Mouse (Mus musculus): ENCODE measurements around the gene Usp1. TPM values are rescaled to one million over a fixed set of nuclear protein-coding genes. Genes with fewer than 3 reads are reported as not detected.

Usp1 gene
- total and polyA plus RNA-seq, 3 experiments, result 4.1 to 17.1 (median 15.4) TPM

DNA sequence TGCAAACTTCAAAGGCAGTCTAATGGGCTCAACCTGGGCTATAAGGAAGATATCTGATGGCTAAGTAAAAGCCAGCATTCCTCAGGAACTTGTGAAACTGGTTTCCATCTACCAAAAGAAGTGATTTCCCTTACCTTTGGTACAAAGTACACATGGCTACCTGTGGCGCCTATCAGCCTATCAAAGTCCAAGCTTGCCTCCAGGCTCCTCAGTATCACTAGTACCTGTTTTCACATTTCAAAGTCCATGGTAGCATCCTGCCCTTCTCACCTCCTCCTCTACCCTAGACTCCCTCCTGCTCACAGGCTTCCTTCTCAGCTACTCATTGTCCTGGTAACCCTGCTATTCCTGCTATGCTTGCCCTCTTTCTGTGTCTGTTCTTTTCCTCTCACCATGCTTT, 5.4 kb upstream of the Usp1 start:
- WGBS, result 85% methylated on average over 1 of the region's 1 CpGs
- Histone ChIP-seq H3K4me3 (no peak overlapping the region), H3K4me1 (ENCODE audit: control insufficient read depth, insufficient read depth, low read length) (peaks cover 3% of the 10 kb centered on the region), H3K79me2 (replicated peaks; ENCODE audit: control insufficient read depth, insufficient read depth, low read length) (no peaks in the 10 kb centered on the region), H3K27ac (no peak overlapping the region), H3K36me3 (ENCODE audit: control insufficient read depth, insufficient read depth, low read length) (no peaks in the 10 kb centered on the region), H3K9ac (ENCODE audit: low read depth, low read length) (no peak overlapping the region), H3K27me3 (ENCODE audit: control insufficient read depth, insufficient read depth, low read length) (no peaks in the 10 kb centered on the region)
- intact Hi-C loops (cut with DNase I), result no loop called here
- TF ChIP-seq POLR2A (IDR thresholded peaks at IDR 0.05; ENCODE audit: insufficient read depth, low read depth, low read length) (no peak), CTCF (IDR thresholded peaks at IDR 0.05) (no peak), EP300 (IDR thresholded peaks at IDR 0.05; ENCODE audit: insufficient read depth, low read depth, low read length) (no peak)
- DNase-seq, result no peak

DNA sequence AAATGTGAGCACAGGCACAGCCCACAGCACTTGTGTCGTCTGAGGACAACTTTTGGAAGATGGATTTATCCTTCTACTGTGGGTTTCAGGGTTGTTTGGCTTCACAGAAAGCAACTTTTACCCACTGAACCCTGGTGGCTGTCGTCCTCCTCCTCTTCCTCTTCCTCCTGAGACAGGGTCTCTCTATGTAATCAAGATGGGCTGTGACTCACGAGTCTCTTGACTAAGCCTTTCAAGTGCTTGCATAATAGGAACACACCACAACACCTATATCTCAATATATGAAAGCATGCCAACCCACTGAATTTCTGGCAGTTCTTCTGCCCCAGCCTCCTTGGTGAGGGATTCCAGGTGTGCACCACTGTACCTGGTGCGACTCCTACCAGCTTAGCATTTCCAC, 2.7 kb upstream of the Usp1 start:
- 79% methylated on average over 4 of the region's 4 CpGs for WGBS
- Histone ChIP-seq H3K27me3 (ENCODE audit: control insufficient read depth, insufficient read depth, low read length) (no peaks in the 10 kb centered on the region), H3K9ac (ENCODE audit: low read depth, low read length) (no peak overlapping the region), H3K4me3 (no peak overlapping the region), H3K79me2 (replicated peaks; ENCODE audit: control insufficient read depth, insufficient read depth, low read length) (no peaks in the 10 kb centered on the region; the same call in 1 of the 2 replicates), H3K27ac (no peak overlapping the region), H3K36me3 (ENCODE audit: control insufficient read depth, insufficient read depth, low read length) (no peaks in the 10 kb centered on the region; the same call in 1 of the 2 replicates), H3K4me1 (ENCODE audit: control insufficient read depth, insufficient read depth, low read length) (peaks cover 4% of the 10 kb centered on the region)
- TF ChIP-seq POLR2A (IDR thresholded peaks at IDR 0.05; ENCODE audit: insufficient read depth, low read depth, low read length), result no peak
- TF ChIP-seq EP300 (IDR thresholded peaks at IDR 0.05; ENCODE audit: insufficient read depth, low read depth, low read length), result no peak
- no peak for TF ChIP-seq CTCF (IDR thresholded peaks at IDR 0.05)
- intact Hi-C loops (cut with DNase I), result loop anchor here (5.0 to 10.0 kb wide), 2 partner anchors 201 to 1136 kb away; partner anchors contain the start of gene Dock7
- DNase-seq, result no peak

GRCm38 (mm10) chr4:98922061-98922642, 1.5 kb upstream of the Usp1 start:
- Histone ChIP-seq H3K4me1 (ENCODE audit: control insufficient read depth, insufficient read depth, low read length) (peaks cover 4% of the 10 kb centered on the region), H3K9ac (ENCODE audit: low read depth, low read length) (peak overlapping the region; percentile 79), H3K79me2 (replicated peaks; ENCODE audit: control insufficient read depth, insufficient read depth, low read length) (no peaks in the 10 kb centered on the region; the same call in 1 of the 2 replicates), H3K27me3 (ENCODE audit: control insufficient read depth, insufficient read depth, low read length) (no peaks in the 10 kb centered on the region), H3K4me3 (peak overlapping the region; percentile 86), H3K27ac (peak overlapping the region; percentile 99), H3K36me3 (ENCODE audit: control insufficient read depth, insufficient read depth, low read length) (no peaks in the 10 kb centered on the region; the same call in 1 of the 2 replicates)
- TF ChIP-seq EP300 (IDR thresholded peaks at IDR 0.05; ENCODE audit: insufficient read depth, low read depth, low read length) (no peak), POLR2A (IDR thresholded peaks at IDR 0.05; ENCODE audit: insufficient read depth, low read depth, low read length) (no peak), CTCF (IDR thresholded peaks at IDR 0.05) (no peak)
- 4% methylated on average over 18 of the region's 18 CpGs for WGBS
- intact Hi-C loops (cut with DNase I), result loop anchor here (2.0 to 10.0 kb wide), 3 partner anchors 200 to 1137 kb away; partner anchors contain the start of gene Dock7
- DNase-seq, result peak; percentile 14 to 22

GRCm38 (mm10) chr4:98922643-98923567, 705 bp upstream of the Usp1 start:
- Histone ChIP-seq H3K79me2 (replicated peaks; ENCODE audit: control insufficient read depth, insufficient read depth, low read length) (no peaks in the 10 kb centered on the region; the same call in 1 of the 2 replicates), H3K27me3 (ENCODE audit: control insufficient read depth, insufficient read depth, low read length) (no peaks in the 10 kb centered on the region), H3K4me1 (ENCODE audit: control insufficient read depth, insufficient read depth, low read length) (peaks cover 4% of the 10 kb centered on the region), H3K27ac (peak overlapping the region; percentile 99), H3K4me3 (peak overlapping the region; percentile 86), H3K9ac (ENCODE audit: low read depth, low read length) (peak overlapping the region; percentile 79), H3K36me3 (ENCODE audit: control insufficient read depth, insufficient read depth, low read length) (no peaks in the 10 kb centered on the region; the same call in 1 of the 2 replicates)
- under 1% methylated on average over 53 of the region's 53 CpGs for WGBS
- intact Hi-C loops (cut with DNase I), result loop anchor here (2.0 to 10.0 kb wide), 3 partner anchors 199 to 1138 kb away; partner anchors contain the start of gene Dock7
- no peak for TF ChIP-seq CTCF (IDR thresholded peaks at IDR 0.05)
- 0 out of 2 replicates have a peak, but pooled peaks have one; percentile 43 for TF ChIP-seq EP300 (IDR thresholded peaks at IDR 0.05; ENCODE audit: insufficient read depth, low read depth, low read length)
- peak; percentile 86 for TF ChIP-seq POLR2A (IDR thresholded peaks at IDR 0.05; ENCODE audit: insufficient read depth, low read depth, low read length)
- DNase-seq, result peak; percentile 91 to 98

GRCm38 (mm10) chr4:98924071-98924905, 678 bp downstream of the Usp1 start:
- TF ChIP-seq POLR2A (IDR thresholded peaks at IDR 0.05; ENCODE audit: insufficient read depth, low read depth, low read length) (no peak), CTCF (IDR thresholded peaks at IDR 0.05) (no peak), EP300 (IDR thresholded peaks at IDR 0.05; ENCODE audit: insufficient read depth, low read depth, low read length) (no peak)
- Histone ChIP-seq H3K4me3 (peak overlapping the region; percentile 86), H3K27me3 (ENCODE audit: control insufficient read depth, insufficient read depth, low read length) (no peaks in the 10 kb centered on the region), H3K27ac (peak overlapping the region; percentile 99), H3K79me2 (replicated peaks; ENCODE audit: control insufficient read depth, insufficient read depth, low read length) (no peaks in the 10 kb centered on the region; the same call in 1 of the 2 replicates), H3K9ac (ENCODE audit: low read depth, low read length) (peak overlapping the region; percentile 96), H3K4me1 (ENCODE audit: control insufficient read depth, insufficient read depth, low read length) (peaks cover 4% of the 10 kb centered on the region), H3K36me3 (ENCODE audit: control insufficient read depth, insufficient read depth, low read length) (no peaks in the 10 kb centered on the region; the same call in 1 of the 2 replicates)
- under 1% methylated on average over 61 of the region's 66 CpGs for WGBS
- peak; percentile 8 to 27 for DNase-seq
- intact Hi-C loops (cut with DNase I), result loop anchor here (5.0 to 10.0 kb wide), 2 partner anchors 198 to 1139 kb away; partner anchors contain the start of gene Dock7

Measured in heart, adult 2 months (tissue).